Mouse (Mus musculus): Measurements from ENCODE around the gene Gm49721. TPM values are rescaled to one million over a fixed set of nuclear protein-coding genes. Genes with fewer than 3 reads are reported as not detected.
"Not testable (repeated sequence)": the region's sequence is repeated elsewhere in the genome, so short reads cannot be mapped to it uniquely, and the experiment has no call there.

Gene Gm49721
- polyA plus RNA-seq, 1 experiment from 2014 or later = 0.12 TPM

- H3K9ac ChIP-seq (ENCODE audit: low read depth, low read length); H3K4me2 ChIP-seq; ATAC-seq (replicated peaks; ENCODE audit: low FRiP score); H3K27me3 ChIP-seq (replicated peaks; ENCODE audit: control insufficient read depth, insufficient read depth, low read length); H3K27ac ChIP-seq (ENCODE audit: low read depth, low read length); H3K9me3 ChIP-seq (ENCODE audit: control insufficient read depth, low read length); H3K4me3 ChIP-seq (ENCODE audit: low read depth, low read length); H3K36me3 ChIP-seq (ENCODE audit: control insufficient read depth, insufficient read depth, low read length); H3K4me1 ChIP-seq (replicated peaks; ENCODE audit: control insufficient read depth, insufficient read depth, low read length); DNase-seq (ENCODE audit: low spot score): not testable (repeated sequence)
- WGBS = 79% methylated on average over 8 of the region's 12 CpGs
Measured at GRCm38 (mm10) chr17:7001790-7002585, 23.3 kb downstream of the Gm49721 start.

DNA sequence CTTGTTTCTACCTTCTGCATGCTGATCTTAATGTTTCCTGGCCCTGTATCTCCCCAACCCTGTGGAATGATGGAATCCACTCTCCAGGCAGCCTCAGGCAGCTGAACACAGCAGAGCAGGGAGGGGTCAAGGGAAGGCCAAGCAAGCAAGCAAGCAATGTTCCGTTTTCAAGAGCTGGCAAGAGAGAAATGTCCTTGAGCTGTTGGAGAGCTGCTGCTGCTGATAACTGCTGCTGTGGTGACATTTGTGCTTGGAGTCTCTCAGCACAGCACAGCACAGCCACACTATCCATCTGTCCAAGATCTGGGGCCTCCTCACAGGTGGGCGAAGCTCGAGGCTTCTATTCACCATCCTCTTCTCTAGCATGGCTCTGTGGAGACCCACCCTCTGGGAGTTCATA, 24.7 kb downstream of the Gm49721 start:
- not testable (repeated sequence) for H3K4me3 ChIP-seq (ENCODE audit: low read depth, low read length); H3K36me3 ChIP-seq (ENCODE audit: control insufficient read depth, insufficient read depth, low read length); ATAC-seq (replicated peaks; ENCODE audit: low FRiP score); H3K9ac ChIP-seq (ENCODE audit: low read depth, low read length); H3K4me2 ChIP-seq; H3K9me3 ChIP-seq (ENCODE audit: control insufficient read depth, low read length); H3K27ac ChIP-seq (ENCODE audit: low read depth, low read length); H3K4me1 ChIP-seq (replicated peaks; ENCODE audit: control insufficient read depth, insufficient read depth, low read length); H3K27me3 ChIP-seq (replicated peaks; ENCODE audit: control insufficient read depth, insufficient read depth, low read length); DNase-seq (ENCODE audit: low spot score)
- no CpG with 5 or more reads among the region's 3 CpGs for WGBS

DNA sequence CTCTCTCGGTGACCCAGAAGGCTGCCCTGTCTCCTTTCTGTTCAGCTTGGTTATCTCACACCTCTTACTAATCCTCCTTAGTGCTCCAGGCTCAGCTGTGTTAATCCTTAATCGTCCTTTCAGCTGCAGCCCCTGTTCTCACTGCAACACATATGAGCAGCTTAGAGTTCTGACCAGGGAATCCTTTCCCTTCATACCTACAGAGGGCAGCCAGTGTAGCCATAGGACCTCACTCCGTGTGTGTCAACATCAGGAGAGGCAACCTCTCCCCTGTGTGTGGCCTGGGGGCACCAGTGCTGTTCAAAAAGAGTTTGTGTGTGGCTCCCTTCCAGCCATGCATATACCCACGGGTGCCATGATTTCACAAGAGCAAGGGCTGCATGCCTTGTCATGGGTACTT, 26.9 kb downstream of the Gm49721 start:
- WGBS = 58% methylated on average over 3 of the region's 4 CpGs
- not testable (repeated sequence) for H3K4me3 ChIP-seq (ENCODE audit: low read depth, low read length); H3K9ac ChIP-seq (ENCODE audit: low read depth, low read length); H3K36me3 ChIP-seq (ENCODE audit: control insufficient read depth, insufficient read depth, low read length); ATAC-seq (replicated peaks; ENCODE audit: low FRiP score); DNase-seq (ENCODE audit: low spot score); H3K27ac ChIP-seq (ENCODE audit: low read depth, low read length); H3K27me3 ChIP-seq (replicated peaks; ENCODE audit: control insufficient read depth, insufficient read depth, low read length); H3K4me2 ChIP-seq; H3K4me1 ChIP-seq (replicated peaks; ENCODE audit: control insufficient read depth, insufficient read depth, low read length); H3K9me3 ChIP-seq (ENCODE audit: control insufficient read depth, low read length)

- ATAC-seq (replicated peaks; ENCODE audit: low FRiP score); H3K36me3 ChIP-seq (ENCODE audit: control insufficient read depth, insufficient read depth, low read length); H3K9me3 ChIP-seq (ENCODE audit: control insufficient read depth, low read length); H3K4me3 ChIP-seq (ENCODE audit: low read depth, low read length); H3K27me3 ChIP-seq (replicated peaks; ENCODE audit: control insufficient read depth, insufficient read depth, low read length); H3K4me2 ChIP-seq; H3K9ac ChIP-seq (ENCODE audit: low read depth, low read length); DNase-seq (ENCODE audit: low spot score); H3K4me1 ChIP-seq (replicated peaks; ENCODE audit: control insufficient read depth, insufficient read depth, low read length); H3K27ac ChIP-seq (ENCODE audit: low read depth, low read length): not testable (repeated sequence)
Measured at GRCm38 (mm10) chr17:7008885-7009284, 30.2 kb downstream of the Gm49721 start.

DNA sequence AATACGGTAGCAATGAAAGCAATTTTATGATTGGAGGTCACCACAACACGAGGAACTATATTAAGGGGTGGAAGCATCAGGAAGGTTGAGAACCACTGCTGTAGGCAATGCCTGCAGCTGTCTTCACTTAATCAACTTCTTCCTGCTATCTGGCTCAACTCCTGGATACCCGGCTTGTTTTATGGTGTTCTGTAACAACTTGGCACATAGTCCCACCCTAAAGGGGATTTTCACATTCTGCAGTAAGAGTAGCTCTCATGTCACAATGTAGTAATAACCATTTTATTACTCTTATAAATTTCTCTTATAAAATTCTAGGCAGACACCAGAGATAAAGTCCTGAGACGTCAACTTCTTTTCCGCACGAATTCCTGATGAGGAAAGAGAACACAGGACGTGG, 30.7 kb downstream of the Gm49721 start:
- H3K27ac ChIP-seq (ENCODE audit: low read depth, low read length); ATAC-seq (replicated peaks; ENCODE audit: low FRiP score); H3K4me2 ChIP-seq; H3K9me3 ChIP-seq (ENCODE audit: control insufficient read depth, low read length); H3K27me3 ChIP-seq (replicated peaks; ENCODE audit: control insufficient read depth, insufficient read depth, low read length); H3K9ac ChIP-seq (ENCODE audit: low read depth, low read length); H3K4me1 ChIP-seq (replicated peaks; ENCODE audit: control insufficient read depth, insufficient read depth, low read length); DNase-seq (ENCODE audit: low spot score); H3K36me3 ChIP-seq (ENCODE audit: control insufficient read depth, insufficient read depth, low read length); H3K4me3 ChIP-seq (ENCODE audit: low read depth, low read length): not testable (repeated sequence)
- no CpG with 5 or more reads among the region's 7 CpGs for WGBS

GRCm38 (mm10) chr17:7009901-7010300, 31.2 kb downstream of the Gm49721 start:
- WGBS = 63% methylated on average over 4 of the region's 9 CpGs
- DNase-seq (ENCODE audit: low spot score) = not testable (repeated sequence)

DNA sequence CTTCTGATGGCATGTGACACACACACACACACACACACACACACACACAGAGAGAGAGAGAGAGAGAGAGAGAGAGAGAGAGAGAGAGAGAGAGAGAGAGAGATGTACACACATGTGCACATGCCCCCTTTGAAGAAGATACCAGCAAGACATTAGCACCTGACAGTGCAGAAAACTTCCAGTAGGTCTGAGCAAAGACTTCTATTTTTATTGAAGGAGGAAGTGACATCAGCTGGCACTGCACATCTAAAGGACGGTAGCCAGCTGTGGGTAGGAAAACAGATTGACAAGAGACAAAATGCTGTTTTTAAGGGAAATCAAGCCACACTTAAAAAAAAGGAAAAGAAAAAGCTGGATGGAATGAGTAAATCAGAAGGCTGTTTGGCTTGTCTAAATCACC, 35.5 kb downstream of the Gm49721 start:
- H3K9ac ChIP-seq (ENCODE audit: low read depth, low read length); H3K27ac ChIP-seq (ENCODE audit: low read depth, low read length); H3K9me3 ChIP-seq (ENCODE audit: control insufficient read depth, low read length); DNase-seq (ENCODE audit: low spot score); H3K4me3 ChIP-seq (ENCODE audit: low read depth, low read length); H3K4me1 ChIP-seq (replicated peaks; ENCODE audit: control insufficient read depth, insufficient read depth, low read length); H3K27me3 ChIP-seq (replicated peaks; ENCODE audit: control insufficient read depth, insufficient read depth, low read length); H3K36me3 ChIP-seq (ENCODE audit: control insufficient read depth, insufficient read depth, low read length); H3K4me2 ChIP-seq; ATAC-seq (replicated peaks; ENCODE audit: low FRiP score): not testable (repeated sequence)
- WGBS = no CpG with 5 or more reads among the region's 1 CpGs

More at GRCm38 (mm10) chr17:7009901-7010300, 31.2 kb downstream of the Gm49721 start:
- not testable (repeated sequence) for H3K4me3 ChIP-seq (ENCODE audit: low read depth, low read length); H3K9ac ChIP-seq (ENCODE audit: low read depth, low read length); H3K4me2 ChIP-seq; H3K27me3 ChIP-seq (replicated peaks; ENCODE audit: control insufficient read depth, insufficient read depth, low read length); ATAC-seq (replicated peaks; ENCODE audit: low FRiP score); H3K27ac ChIP-seq (ENCODE audit: low read depth, low read length); H3K36me3 ChIP-seq (ENCODE audit: control insufficient read depth, insufficient read depth, low read length); H3K9me3 ChIP-seq (ENCODE audit: control insufficient read depth, low read length); H3K4me1 ChIP-seq (replicated peaks; ENCODE audit: control insufficient read depth, insufficient read depth, low read length)

GRCm38 (mm10) chr17:7025257-7025656, 46.6 kb downstream of the Gm49721 start, which contains the start of gene Gm1604a:
Gene Gm1604a, plus strand, starts transcription at chr17:7025568.
- not testable (repeated sequence) for DNase-seq (ENCODE audit: low spot score); ATAC-seq (replicated peaks; ENCODE audit: low FRiP score); H3K9ac ChIP-seq (ENCODE audit: low read depth, low read length); H3K27ac ChIP-seq (ENCODE audit: low read depth, low read length); H3K36me3 ChIP-seq (ENCODE audit: control insufficient read depth, insufficient read depth, low read length); H3K4me2 ChIP-seq; H3K4me1 ChIP-seq (replicated peaks; ENCODE audit: control insufficient read depth, insufficient read depth, low read length); H3K27me3 ChIP-seq (replicated peaks; ENCODE audit: control insufficient read depth, insufficient read depth, low read length); H3K4me3 ChIP-seq (ENCODE audit: low read depth, low read length); H3K9me3 ChIP-seq (ENCODE audit: control insufficient read depth, low read length)
- 43% methylated on average over 6 of the region's 14 CpGs for WGBS

GRCm38 (mm10) chr17:7025764-7026346, 47.2 kb downstream of the Gm49721 start:
- H3K9ac ChIP-seq (ENCODE audit: low read depth, low read length); H3K27ac ChIP-seq (ENCODE audit: low read depth, low read length); ATAC-seq (replicated peaks; ENCODE audit: low FRiP score); DNase-seq (ENCODE audit: low spot score); H3K4me3 ChIP-seq (ENCODE audit: low read depth, low read length); H3K27me3 ChIP-seq (replicated peaks; ENCODE audit: control insufficient read depth, insufficient read depth, low read length); H3K4me2 ChIP-seq; H3K9me3 ChIP-seq (ENCODE audit: control insufficient read depth, low read length); H3K36me3 ChIP-seq (ENCODE audit: control insufficient read depth, insufficient read depth, low read length); H3K4me1 ChIP-seq (replicated peaks; ENCODE audit: control insufficient read depth, insufficient read depth, low read length): not testable (repeated sequence)
- WGBS = 77% methylated on average over 3 of the region's 14 CpGs
